Mouse (Mus musculus) embryo, embryonic 10 days (tissue): ENCODE measurements around the gene Gm21958.

Source experiments
- DNase-seq: peaks from one replicate; pipeline ENCODE4 v3.0.0-alpha.2; 2015; ENCODE audit warnings: low spot score

The Gm21958 gene

GRCm38 (mm10) chr3:54714253-54714652, at the start of gene Gm21958:
Gene Gm21958, minus strand, starts transcription at chr3:54714353.
- no peak for DNase-seq

- no peak for DNase-seq
Measured at GRCm38 (mm10) chr3:54761258-54761657, 47.1 kb upstream of the Gm21958 start.

GRCm38 (mm10) chr3:54760321-54761115, 46.4 kb upstream of the Gm21958 start:
- DNase-seq = peak; percentile 41

GRCm38 (mm10) chr3:54759211-54759610, 45.1 kb upstream of the Gm21958 start:
- DNase-seq = no peak

GRCm38 (mm10) chr3:54757446-54757845, 43.3 kb upstream of the Gm21958 start:
- no peak for DNase-seq

GRCm38 (mm10) chr3:54756058-54756457, 41.9 kb upstream of the Gm21958 start:
- DNase-seq = peak; percentile 57

- peak; percentile 71 for DNase-seq
Measured at GRCm38 (mm10) chr3:54755145-54756041, 41.2 kb upstream of the Gm21958 start, which contains the start of gene Smad9. Gene Smad9, plus strand, starts transcription at chr3:54755582.

DNA sequence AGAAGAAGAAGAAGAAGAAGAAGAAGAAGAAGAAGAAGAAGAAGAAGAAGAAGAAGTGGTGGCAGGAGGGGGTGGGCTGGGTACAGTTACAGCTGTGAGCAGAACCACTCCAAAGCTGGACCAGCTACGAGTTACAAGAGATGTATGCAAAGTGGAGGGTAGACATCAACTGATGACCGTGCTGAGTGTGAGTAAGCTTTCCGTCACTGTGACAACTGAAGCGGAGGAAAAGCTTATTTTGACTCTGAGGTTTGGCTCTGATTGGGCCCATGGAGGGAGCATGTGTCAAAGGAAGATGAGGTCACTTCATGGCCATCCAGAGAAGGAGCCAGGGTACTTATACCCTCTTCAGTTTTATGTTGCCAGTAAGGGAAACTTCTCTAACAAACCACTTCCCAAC, 39.3 kb upstream of the Gm21958 start:
- DNase-seq = no peak

DNA sequence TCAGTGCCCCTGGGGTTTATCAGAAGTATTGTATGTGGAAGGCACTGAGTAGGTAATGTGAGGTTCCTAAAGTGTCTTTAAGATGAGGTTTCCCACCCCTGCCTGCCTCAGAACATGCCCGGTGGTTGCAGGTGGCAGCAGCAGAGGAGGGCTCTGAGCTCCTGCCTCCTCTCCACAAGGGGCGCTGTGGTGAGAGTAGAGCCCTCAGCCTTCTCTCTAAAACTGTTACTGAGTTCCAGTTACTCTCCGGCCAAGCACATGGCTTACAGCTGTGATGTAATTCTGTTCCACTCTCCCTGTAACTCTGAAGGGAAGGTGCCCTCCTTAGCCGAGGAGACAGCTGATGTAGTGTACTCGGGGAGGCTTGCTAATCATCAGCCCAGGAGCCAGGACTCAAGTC, 31.6 kb upstream of the Gm21958 start:
- peak; percentile 36 for DNase-seq

- DNase-seq = no peak
Measured at GRCm38 (mm10) chr3:54741965-54742364, 27.8 kb upstream of the Gm21958 start.

DNA sequence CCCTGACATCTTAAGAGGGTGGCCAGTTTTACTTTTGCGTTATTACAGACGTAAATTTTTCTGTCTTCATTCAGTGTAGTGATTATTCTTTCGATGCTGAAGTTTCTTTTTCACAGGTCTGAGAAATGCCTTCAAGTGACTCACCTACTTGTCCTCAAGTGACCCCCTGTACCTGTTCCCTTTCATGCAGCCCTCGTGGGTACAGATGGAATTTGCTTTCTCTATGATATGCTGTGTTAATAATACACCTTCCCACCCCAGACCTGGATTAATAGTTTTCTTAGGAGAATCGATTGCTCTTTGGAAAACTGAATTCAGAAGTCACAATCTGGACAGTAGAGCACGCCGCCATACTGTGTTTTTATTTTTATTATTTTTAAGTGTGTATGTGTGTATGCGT, 23.2 kb upstream of the Gm21958 start:
- DNase-seq = no peak

- DNase-seq = peak; percentile 26
Measured at GRCm38 (mm10) chr3:54736101-54736927, 22.2 kb upstream of the Gm21958 start.

- DNase-seq = peak; percentile 67
Measured at GRCm38 (mm10) chr3:54735247-54736046, 21.3 kb upstream of the Gm21958 start, which contains the start of the genes Exosc8 and Alg5. Gene Exosc8, minus strand, starts transcription at chr3:54735393. Gene Alg5, plus strand, starts transcription at chr3:54735539.

DNA sequence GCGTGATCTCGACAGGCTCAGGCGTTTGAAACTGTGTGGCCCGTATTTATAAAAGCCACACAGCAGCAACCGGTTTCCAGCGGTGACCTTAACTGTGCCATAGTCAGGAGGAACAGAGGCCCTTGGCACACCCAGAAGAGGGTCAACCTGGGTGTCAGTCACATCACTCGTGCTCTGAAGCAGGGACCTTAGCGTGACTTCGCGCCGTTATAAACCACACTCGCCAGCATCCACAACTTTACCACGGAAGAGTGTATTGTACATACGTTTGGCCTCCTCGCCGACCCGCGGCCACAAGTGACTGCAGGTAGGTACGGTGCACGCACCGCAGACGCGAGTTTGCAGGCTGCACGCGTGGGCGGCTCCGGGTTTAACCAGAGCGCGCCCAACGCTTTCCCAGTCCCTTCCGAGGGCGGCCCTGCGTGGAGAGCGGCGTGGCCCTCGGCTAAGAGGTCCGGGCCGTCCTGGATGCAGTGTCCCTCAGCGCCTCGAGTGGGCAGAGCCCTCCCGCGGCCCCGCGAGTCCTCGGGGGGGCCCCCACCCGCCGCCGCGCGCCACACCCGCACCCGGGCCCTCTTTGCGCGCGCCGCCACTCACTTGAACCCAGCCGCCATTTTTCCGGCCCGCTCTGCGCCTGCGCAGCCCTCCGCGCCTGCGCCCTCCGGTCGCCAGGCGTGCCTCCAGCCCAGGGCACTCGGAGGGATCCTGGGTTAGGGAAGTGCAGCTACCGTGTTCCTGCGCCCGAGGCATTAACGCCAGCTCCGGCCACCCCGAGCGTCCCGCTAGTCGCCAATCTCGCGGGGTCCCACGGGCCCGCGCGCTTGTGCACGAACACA, 20.5 kb upstream of the Gm21958 start:
- peak; percentile 91 for DNase-seq

- no peak for DNase-seq
Measured at GRCm38 (mm10) chr3:54732371-54732770, 18.2 kb upstream of the Gm21958 start.

DNA sequence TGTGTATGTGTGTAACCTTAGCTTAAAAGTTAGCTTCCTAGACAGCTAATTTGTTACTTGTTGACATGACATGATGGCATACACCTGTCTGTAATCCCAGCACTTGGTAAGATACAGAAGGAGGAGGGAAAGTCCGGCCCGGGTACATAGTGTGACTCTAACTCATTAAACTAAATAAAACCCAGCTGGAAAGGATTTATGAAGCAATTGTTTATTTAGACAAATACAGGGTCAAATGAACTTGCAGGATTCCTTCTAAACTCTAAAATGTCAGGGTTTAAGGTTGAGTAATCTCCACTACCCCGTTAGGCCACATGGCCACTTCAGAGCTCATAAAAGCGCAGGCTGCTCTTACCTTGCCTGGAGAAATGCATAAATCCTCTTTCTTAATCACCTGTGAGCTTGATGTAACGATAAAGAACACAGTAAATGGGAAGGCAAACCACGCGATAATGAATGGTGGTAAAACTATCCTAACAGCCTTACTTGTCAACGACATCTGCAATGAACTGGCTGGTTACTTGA, 17.5 kb upstream of the Gm21958 start:
- DNase-seq = no peak

DNA sequence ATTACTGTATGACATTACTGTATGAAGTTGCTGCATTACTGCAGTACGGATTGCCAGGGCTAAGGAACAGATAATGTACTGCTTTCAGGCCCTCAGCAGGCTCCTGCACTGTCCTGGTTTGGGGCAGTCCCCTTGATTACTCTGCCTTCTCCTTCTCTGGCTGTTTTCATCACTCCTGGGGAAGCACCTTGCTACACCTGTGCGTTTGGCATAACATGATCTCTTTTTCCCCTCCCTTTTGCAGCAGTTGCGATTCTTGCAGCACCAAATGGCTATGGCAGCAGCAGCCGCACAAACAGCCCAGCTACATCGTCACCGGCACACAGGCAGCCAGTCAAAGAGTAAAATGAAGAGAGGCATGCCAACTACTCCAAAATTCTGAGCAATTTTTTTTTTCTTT, 13.9 kb upstream of the Gm21958 start:
- no peak for DNase-seq

DNA sequence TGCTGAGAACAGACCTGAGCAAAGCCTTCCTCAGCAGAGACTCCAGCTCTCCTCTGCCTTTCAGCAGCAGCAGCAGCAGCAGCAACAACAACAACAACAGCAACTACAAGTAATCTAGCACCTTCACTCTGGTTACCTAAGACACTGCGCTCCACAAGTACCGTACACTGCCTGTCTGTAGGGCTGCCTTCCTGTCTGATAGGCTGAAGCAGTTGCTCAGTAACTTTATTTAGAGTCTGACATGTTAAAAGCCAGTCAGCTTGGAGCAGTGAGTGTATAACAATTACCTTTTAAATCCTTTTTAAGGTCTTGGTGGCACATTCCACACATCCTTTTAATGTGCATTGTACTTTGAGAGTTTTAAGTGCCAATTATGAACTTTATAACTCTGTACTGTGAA, 13.4 kb upstream of the Gm21958 start:
- DNase-seq = no peak

- no peak for DNase-seq
Measured at GRCm38 (mm10) chr3:54725344-54725743, 11.2 kb upstream of the Gm21958 start.
